Mouse (Mus musculus) kidney, adult 2 months (tissue): ENCODE measurements at regions not wholly inside any gene's neighbourhood (a gene's known extent, or its start where the extent isn't known, plus 50 kb on each side); places are given as distances from the start of the nearest gene placed in this dataset.

Source experiments
- CTCF ChIP-seq: fragments of 200-500 bp; conservative IDR thresholded peaks from 2 replicates; pipeline ENCODE4 v1.5.1; 2011; ENCODE audit warnings: low read depth, mild to moderate bottlenecking, control low read depth, low read length, moderate library complexity, mixed read lengths; ENCODE audit not compliant: insufficient read depth, insufficient read length
- POLR2A ChIP-seq: fragments of 200-500 bp; IDR thresholded peaks from one replicate; pipeline ENCODE4 v1.6.1; 2011; ENCODE audit warnings: low read depth, low read length, control low read depth

GRCm38 (mm10) chr13:98546116-98546515 lies 54.3 kb upstream of the Gm10320 start:
- TF ChIP-seq POLR2A = no peak
- no peak for TF ChIP-seq CTCF
